Mouse (Mus musculus): ENCODE measurements around the gene Sgsm1. TPM values are rescaled to one million over a fixed set of nuclear protein-coding genes. Genes with fewer than 3 reads are reported as not detected.

Sgsm1 gene
- total RNA-seq, 1 experiment: 7.1 TPM

- in situ Hi-C loops (cut with MboI; ENCODE audit: low sequenced_read_pairs in 2 of 2, unreplicated experiment in 2 of 2): no loop called here
- H3K36me3 ChIP-seq (ENCODE audit: control insufficient read depth, insufficient read depth, low read length, poor library complexity, severe bottlenecking): no peaks in the 10 kb centered on the region
- H3K4me3 ChIP-seq (ENCODE audit: insufficient read depth in 1 of 2, low read depth in 1 of 2, low read length in 2 of 2, poor library complexity in 1 of 2, severe bottlenecking in 1 of 2): peak overlapping the region; percentile 21 to 63
- TF ChIP-seq HCFC1 (IDR thresholded peaks at IDR 0.05; ENCODE audit: borderline replicate concordance, insufficient read depth, low read length) (no peak), ZNF384 (IDR thresholded peaks at IDR 0.05; ENCODE audit: low read depth, low read length) (no peak), ZC3H11A (IDR thresholded peaks at IDR 0.05; ENCODE audit: borderline replicate concordance, low read depth, low read length) (no peak), MAFK (IDR thresholded peaks at IDR 0.05; ENCODE audit: insufficient read depth, low read depth, low read length) (no peak), CHD2 (IDR thresholded peaks at IDR 0.05; ENCODE audit: low read depth, low read length) (no peak)
- H3K9me3 ChIP-seq (ENCODE audit: control insufficient read depth, insufficient read depth, low read depth, low read length): no peaks in the 10 kb centered on the region
- peak; percentile 46 for DNase-seq (ENCODE audit: low read depth, low spot score)
- peak overlapping the region; percentile 82 for H3K9ac ChIP-seq (ENCODE audit: insufficient read depth, low read depth, low read length, poor library complexity, severe bottlenecking)
- peaks cover 20 to 40% of the 10 kb centered on the region in 2 experiments for H3K4me1 ChIP-seq (ENCODE audit: control insufficient read depth in 2 of 2, insufficient read depth in 2 of 2, low read length in 2 of 2, poor library complexity in 1 of 2)
- H3K27ac ChIP-seq (ENCODE audit: insufficient read depth, low read depth, low read length, poor library complexity, severe bottlenecking): peak overlapping the region; percentile 93
These were observed 22.3 kb upstream of the Sgsm1 start for GRCm38 (mm10) chr5:113332899-113333298.

- in situ Hi-C loops (cut with MboI; ENCODE audit: low sequenced_read_pairs in 2 of 2, unreplicated experiment in 2 of 2): no loop called here
- Histone ChIP-seq H3K36me3 (ENCODE audit: control insufficient read depth, insufficient read depth, low read length, poor library complexity, severe bottlenecking) (no peaks in the 10 kb centered on the region), H3K9ac (ENCODE audit: insufficient read depth, low read depth, low read length, poor library complexity, severe bottlenecking) (peak overlapping the region; percentile 82), H3K4me1 (ENCODE audit: control insufficient read depth in 2 of 2, insufficient read depth in 2 of 2, low read length in 2 of 2, poor library complexity in 1 of 2) (peaks cover 17 to 41% of the 10 kb centered on the region in 2 experiments), H3K27ac (ENCODE audit: insufficient read depth, low read depth, low read length, poor library complexity, severe bottlenecking) (peak overlapping the region; percentile 93), H3K9me3 (ENCODE audit: control insufficient read depth, insufficient read depth, low read depth, low read length) (no peaks in the 10 kb centered on the region), H3K4me3 (ENCODE audit: insufficient read depth in 1 of 2, low read depth in 1 of 2, low read length in 2 of 2, poor library complexity in 1 of 2, severe bottlenecking in 1 of 2) (peak overlapping the region; percentile 48 to 63)
- DNase-seq (ENCODE audit: low read depth, low spot score): peak; percentile 86
- peak; percentile 54; the same call in 1 of the 2 replicates for TF ChIP-seq HCFC1 (IDR thresholded peaks at IDR 0.05; ENCODE audit: borderline replicate concordance, insufficient read depth, low read length)
- no peak for TF ChIP-seq CHD2 (IDR thresholded peaks at IDR 0.05; ENCODE audit: low read depth, low read length)
- TF ChIP-seq MAFK (IDR thresholded peaks at IDR 0.05; ENCODE audit: insufficient read depth, low read depth, low read length): no peak
- no peak for TF ChIP-seq ZC3H11A (IDR thresholded peaks at IDR 0.05; ENCODE audit: borderline replicate concordance, low read depth, low read length)
- no peak for TF ChIP-seq ZNF384 (IDR thresholded peaks at IDR 0.05; ENCODE audit: low read depth, low read length)
These were observed 21.7 kb upstream of the Sgsm1 start for GRCm38 (mm10) chr5:113332239-113332638.

- TF ChIP-seq ZNF384 (IDR thresholded peaks at IDR 0.05; ENCODE audit: low read depth, low read length) (0 out of 2 replicates have a peak, but pooled peaks have one; percentile 4), CHD2 (IDR thresholded peaks at IDR 0.05; ENCODE audit: low read depth, low read length) (peak; percentile 70; the same call in 1 of the 2 replicates), ZC3H11A (IDR thresholded peaks at IDR 0.05; ENCODE audit: borderline replicate concordance, low read depth, low read length) (no peak)
- DNase-seq (ENCODE audit: low read depth, low spot score): peak; percentile 83
- Histone ChIP-seq H3K4me3 (ENCODE audit: insufficient read depth in 1 of 2, low read depth in 1 of 2, low read length in 2 of 2, poor library complexity in 1 of 2, severe bottlenecking in 1 of 2) (peak overlapping the region; percentile 45 to 48), H3K36me3 (ENCODE audit: control insufficient read depth, insufficient read depth, low read length, poor library complexity, severe bottlenecking) (no peaks in the 10 kb centered on the region), H3K9ac (ENCODE audit: insufficient read depth, low read depth, low read length, poor library complexity, severe bottlenecking) (peak overlapping the region; percentile 40; the same call in 1 of the 2 replicates), H3K9me3 (ENCODE audit: control insufficient read depth, insufficient read depth, low read depth, low read length) (no peaks in the 10 kb centered on the region), H3K27ac (ENCODE audit: insufficient read depth, low read depth, low read length, poor library complexity, severe bottlenecking) (peak overlapping the region; percentile 98), H3K4me1 (ENCODE audit: control insufficient read depth in 2 of 2, insufficient read depth in 2 of 2, low read length in 2 of 2, poor library complexity in 1 of 2) (peaks cover 22 to 47% of the 10 kb centered on the region in 2 experiments)
- in situ Hi-C loops (cut with MboI; ENCODE audit: low sequenced_read_pairs in 2 of 2, unreplicated experiment in 2 of 2): no loop called here
These were observed 19.6 kb upstream of the Sgsm1 start for GRCm38 (mm10) chr5:113330202-113330601.

- H3K27ac ChIP-seq (ENCODE audit: insufficient read depth, low read depth, low read length, poor library complexity, severe bottlenecking): peak overlapping the region; percentile 97
- TF ChIP-seq CHD2 (IDR thresholded peaks at IDR 0.05; ENCODE audit: low read depth, low read length) (no peak), ZC3H11A (IDR thresholded peaks at IDR 0.05; ENCODE audit: borderline replicate concordance, low read depth, low read length) (no peak), MAFK (IDR thresholded peaks at IDR 0.05; ENCODE audit: insufficient read depth, low read depth, low read length) (no peak), ZNF384 (IDR thresholded peaks at IDR 0.05; ENCODE audit: low read depth, low read length) (no peak), HCFC1 (IDR thresholded peaks at IDR 0.05; ENCODE audit: borderline replicate concordance, insufficient read depth, low read length) (no peak)
- H3K36me3 ChIP-seq (ENCODE audit: control insufficient read depth, insufficient read depth, low read length, poor library complexity, severe bottlenecking): no peaks in the 10 kb centered on the region
- in situ Hi-C loops (cut with MboI; ENCODE audit: low sequenced_read_pairs in 2 of 2, unreplicated experiment in 2 of 2): no loop called here
- DNase-seq (ENCODE audit: low read depth, low spot score): no peak
- peak overlapping the region; percentile 6 to 23 for H3K4me3 ChIP-seq (ENCODE audit: insufficient read depth in 1 of 2, low read depth in 1 of 2, low read length in 2 of 2, poor library complexity in 1 of 2, severe bottlenecking in 1 of 2)
- no peaks in the 10 kb centered on the region for H3K9me3 ChIP-seq (ENCODE audit: control insufficient read depth, insufficient read depth, low read depth, low read length)
- H3K9ac ChIP-seq (ENCODE audit: insufficient read depth, low read depth, low read length, poor library complexity, severe bottlenecking): peak overlapping the region; percentile 21; the same call in 1 of the 2 replicates
- H3K4me1 ChIP-seq (ENCODE audit: control insufficient read depth in 2 of 2, insufficient read depth in 2 of 2, low read length in 2 of 2, poor library complexity in 1 of 2): peaks cover 24 to 46% of the 10 kb centered on the region in 2 experiments
These were observed 18.9 kb upstream of the Sgsm1 start for GRCm38 (mm10) chr5:113329463-113329862.

Data from ES-E14 (cell line).